Mouse (Mus musculus): ENCODE measurements around the gene Hormad2.

- TF ChIP-seq CTCF (IDR thresholded peaks at IDR 0.05; ENCODE audit: borderline replicate concordance, control insufficient read depth, extremely low read depth, insufficient read depth, low read length, poor library complexity) (no peak), POLR2A (IDR thresholded peaks at IDR 0.05; ENCODE audit: control insufficient read depth, extremely low read depth, insufficient read depth, low read length, poor library complexity) (no peak)
Measured at GRCm38 (mm10) chr11:4434461-4434860, 6.4 kb downstream of the Hormad2 start.

All from thymus, adult 2 months (tissue).